Mouse (Mus musculus) liver, adult 2 months (tissue): ENCODE data around the gene Mrc2. TPM values are rescaled to one million over a fixed set of nuclear protein-coding genes. Genes with fewer than 3 reads are reported as not detected.

Experiments used
- DNase-seq: peaks from one replicate; pipeline ENCODE4 v3.0.0-alpha.2; 2011; ENCODE audit warnings: low read depth, low spot score; ENCODE audit errors: extremely low read depth
- H3K27ac ChIP-seq: fragments of 200-500 bp; replicated peaks from 2 replicates; pipeline ENCODE4 v1.5.1; 2012; ENCODE audit warnings: low read depth, mild to moderate bottlenecking, control low read depth, inconsistent platforms, low read length; ENCODE audit not compliant: insufficient read depth
- H3K27me3 ChIP-seq: fragments of 200-500 bp; 2 replicates; pipeline ENCODE4 v1.6.1; 2012; ENCODE audit warnings: mild to moderate bottlenecking, moderate library complexity, low read length, inconsistent platforms; ENCODE audit not compliant: control insufficient read depth, insufficient read depth
- H3K36me3 ChIP-seq: fragments of 200-500 bp; 2 replicates; pipeline ENCODE4 v1.6.1; 2012; ENCODE audit warnings: low read length, inconsistent platforms; ENCODE audit not compliant: control insufficient read depth, insufficient read depth
- H3K4me1 ChIP-seq: fragments of 200-500 bp; 2 replicates; pipeline ENCODE4 v1.6.1; 2011; ENCODE audit warnings: low read length; ENCODE audit not compliant: control insufficient read depth, insufficient read depth
- H3K4me3 ChIP-seq: fragments of 200-500 bp; 2 replicates; pipeline ENCODE4 v1.5.1; 2011; ENCODE audit warnings: low read depth, mild to moderate bottlenecking, control low read depth, low read length, moderate library complexity; ENCODE audit not compliant: insufficient read depth
- H3K79me2 ChIP-seq: fragments of 200-500 bp; 2 replicates; pipeline ENCODE4 v1.6.1; 2012; ENCODE audit warnings: inconsistent platforms, mild to moderate bottlenecking, low read length, moderate library complexity; ENCODE audit not compliant: control insufficient read depth, insufficient read depth
- H3K9ac ChIP-seq: fragments of 200-500 bp; 2 replicates; pipeline ENCODE4 v1.6.1; 2012; ENCODE audit warnings: low read depth, mild to moderate bottlenecking, control low read depth, inconsistent platforms, low read length
- CTCF ChIP-seq: fragments of 200-500 bp; IDR thresholded peaks from 2 replicates; pipeline ENCODE4 v1.5.1; 2011; ENCODE audit warnings: low read depth, low read length, control low read depth
- POLR2A ChIP-seq: fragments of 200-500 bp; IDR thresholded peaks from 2 replicates; pipeline ENCODE4 v1.6.1; 2011; ENCODE audit warnings: low read length, control low read depth; ENCODE audit not compliant: insufficient read depth; ENCODE audit errors: extremely low read depth
- WGBS: fragments of 180-500 bp; shearing (Covaris S2); methylation state at CpG from one replicate; pipeline ENCODE4 v1.1.7; 2018; 5-methylcytosine and 5-hydroxymethylcytosine counted together
- polyA plus RNA-seq: library from polyadenylated mRNA; depleted of rRNA; stranded (reverse); fragments of >200 nt; gene quantifications from 2 replicates; pipeline ENCODE4 v1.2.3, GENCODE M21; 2012
- total RNA-seq: library from RNA; depleted of rRNA; stranded (reverse); fragments of >200 nt; gene quantifications from 2 replicates; pipeline ENCODE4 v1.2.3, GENCODE M21; 2014

Gene Mrc2
- total and polyA plus RNA-seq, 2 experiments, result 0.55 to 0.91 TPM

- H3K27me3 ChIP-seq, result no peaks in the 10 kb centered on the region
- H3K9ac ChIP-seq, result no peak overlapping the region
- no peak overlapping the region for H3K4me3 ChIP-seq
- WGBS, result 13% methylated on average over 9 of the region's 9 CpGs
- no peaks in the 10 kb centered on the region for H3K79me2 ChIP-seq
- TF ChIP-seq POLR2A (no peak), CTCF (no peak)
- no peaks in the 10 kb centered on the region for H3K36me3 ChIP-seq
- DNase-seq, result peak; percentile 80
- H3K4me1 ChIP-seq, result no peaks in the 10 kb centered on the region
- no peak overlapping the region for H3K27ac ChIP-seq
Observed at GRCm38 (mm10) chr11:105352954-105353890, 60.8 kb downstream of the Mrc2 start.

DNA sequence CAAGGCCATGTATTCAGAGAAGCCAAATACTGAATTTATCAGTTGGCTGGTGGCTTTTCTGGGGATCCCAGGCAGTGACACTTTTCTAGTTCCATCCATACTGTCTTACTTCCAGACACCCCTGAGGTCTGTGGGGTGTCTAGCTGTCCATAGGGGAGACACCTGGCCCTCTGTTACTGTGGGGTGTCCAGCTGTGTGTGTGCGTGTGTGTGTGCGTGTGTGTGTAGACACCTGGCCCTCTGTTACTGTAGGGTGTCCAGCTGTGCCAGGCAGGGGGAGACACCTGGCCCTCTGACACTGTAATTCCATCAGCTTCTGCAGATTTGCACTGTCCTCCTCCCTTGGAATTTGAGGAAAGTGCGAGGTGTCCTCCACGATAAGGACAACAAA, 61.4 kb downstream of the Mrc2 start:
- TF ChIP-seq POLR2A (no peak), CTCF (no peak)
- Histone ChIP-seq H3K9ac (no peak overlapping the region), H3K4me1 (no peaks in the 10 kb centered on the region), H3K27me3 (no peaks in the 10 kb centered on the region), H3K36me3 (no peaks in the 10 kb centered on the region), H3K4me3 (no peak overlapping the region), H3K27ac (no peak overlapping the region), H3K79me2 (no peaks in the 10 kb centered on the region)
- 98% methylated on average over 4 of the region's 4 CpGs for WGBS
- no peak for DNase-seq

DNA sequence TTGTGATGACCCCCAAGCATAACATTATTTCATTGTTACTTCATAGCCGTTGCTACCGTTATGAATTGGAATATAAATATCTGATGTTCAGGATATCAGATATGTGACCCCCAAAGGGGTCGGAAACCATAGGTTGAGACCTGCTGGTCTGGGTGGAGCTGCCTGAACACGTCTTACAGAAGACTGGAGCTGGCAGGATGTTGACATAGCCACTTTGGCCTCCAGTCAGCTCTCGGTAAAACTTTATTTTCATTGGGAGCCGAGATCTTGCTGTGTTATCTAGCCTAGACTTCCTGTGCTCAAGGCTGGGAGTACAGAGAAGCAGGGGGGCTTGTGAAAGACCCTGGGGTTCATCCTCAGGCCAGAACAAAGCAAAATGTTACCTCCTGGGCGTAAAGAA, 63.9 kb downstream of the Mrc2 start:
- no peak overlapping the region for H3K9ac ChIP-seq
- no peak overlapping the region for H3K4me3 ChIP-seq
- no peak for DNase-seq
- no peaks in the 10 kb centered on the region for H3K4me1 ChIP-seq
- TF ChIP-seq POLR2A (no peak), CTCF (no peak)
- no peaks in the 10 kb centered on the region for H3K27me3 ChIP-seq
- H3K27ac ChIP-seq, result no peak overlapping the region
- WGBS, result 67% methylated on average over 7 of the region's 7 CpGs
- H3K36me3 ChIP-seq, result no peaks in the 10 kb centered on the region
- H3K79me2 ChIP-seq, result no peaks in the 10 kb centered on the region

DNA sequence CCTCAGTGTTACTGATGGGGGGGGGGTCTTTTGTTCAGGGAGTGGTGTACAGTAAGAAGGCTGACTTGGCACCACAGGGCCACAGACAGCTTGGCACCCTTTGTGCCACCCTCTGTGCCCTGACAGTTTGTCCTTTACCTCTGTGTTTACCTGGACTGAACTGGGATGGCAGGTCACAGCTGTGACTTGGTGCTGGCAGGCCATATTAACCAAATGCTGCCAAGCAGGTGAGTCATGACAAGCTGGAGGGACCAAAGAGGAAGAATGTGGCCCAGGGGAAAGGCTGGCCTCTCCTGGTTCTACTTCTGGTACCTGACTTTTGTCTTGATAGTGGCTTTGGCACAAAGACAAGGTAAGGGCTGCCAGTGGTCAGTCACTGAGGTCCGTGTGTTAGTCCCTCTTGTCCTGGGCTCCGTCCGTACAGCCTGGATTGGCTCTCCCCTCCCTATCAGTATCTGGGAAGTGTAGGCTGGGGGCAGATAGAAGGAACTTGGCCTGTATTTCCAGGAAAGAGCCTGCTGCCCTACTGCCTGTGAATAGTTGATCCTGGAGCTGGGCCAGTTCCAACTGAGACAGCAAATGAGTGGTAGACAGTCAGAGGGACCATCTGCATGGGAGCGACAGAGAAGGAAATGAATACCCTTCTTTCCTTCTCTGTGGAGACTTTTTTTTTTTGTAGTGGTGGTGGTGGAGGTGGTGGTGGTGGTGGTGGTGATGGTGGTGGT, 69.8 kb downstream of the Mrc2 start:
- Histone ChIP-seq H3K27me3 (no peaks in the 10 kb centered on the region), H3K9ac (no peak overlapping the region), H3K36me3 (no peaks in the 10 kb centered on the region), H3K4me1 (peaks cover 2% of the 10 kb centered on the region; the same call in 1 of the 2 replicates), H3K27ac (no peak overlapping the region), H3K79me2 (no peaks in the 10 kb centered on the region), H3K4me3 (no peak overlapping the region)
- peak; percentile 81 for DNase-seq
- 44% methylated on average over 4 of the region's 4 CpGs for WGBS
- TF ChIP-seq POLR2A (no peak), CTCF (no peak)

DNA sequence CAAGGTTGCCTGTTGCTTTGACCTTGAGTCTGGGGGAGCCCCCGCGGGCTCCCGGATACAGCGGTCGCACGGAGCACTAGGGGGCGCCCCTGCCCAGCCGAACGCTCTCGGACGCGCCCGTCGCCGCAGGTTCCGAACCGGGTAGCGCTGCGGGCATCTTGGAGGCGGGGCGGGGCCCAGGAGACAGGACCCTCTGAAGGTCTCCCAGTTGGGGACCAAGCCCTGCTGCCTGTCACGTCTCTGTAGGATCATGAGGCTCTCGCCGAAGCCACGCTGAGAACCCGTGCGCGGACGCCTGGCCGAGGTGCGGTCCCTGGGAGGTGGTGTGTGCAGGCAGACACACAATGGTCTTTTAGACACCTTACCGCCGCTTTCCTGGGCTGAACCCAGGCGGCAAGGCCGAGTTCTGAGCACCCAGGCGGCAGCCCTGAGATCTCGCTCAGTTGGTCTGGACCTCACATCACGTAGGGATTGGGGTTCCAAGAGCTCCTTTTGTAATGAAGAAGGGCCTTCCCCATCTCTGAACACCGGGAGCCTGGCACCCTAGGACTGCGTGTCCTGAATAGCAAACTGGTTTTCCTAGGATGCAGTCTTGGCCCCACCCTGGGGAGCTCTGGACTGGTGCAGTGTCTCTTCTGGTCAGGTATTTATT, 70.6 kb downstream of the Mrc2 start:
- no peaks in the 10 kb centered on the region for H3K79me2 ChIP-seq
- H3K27ac ChIP-seq, result no peak overlapping the region
- H3K4me1 ChIP-seq, result peaks cover 2% of the 10 kb centered on the region; the same call in 1 of the 2 replicates
- peak overlapping the region; percentile 31; the same call in 1 of the 2 replicates for H3K9ac ChIP-seq
- no peaks in the 10 kb centered on the region for H3K36me3 ChIP-seq
- DNase-seq, result no peak
- 5% methylated on average over 40 of the region's 40 CpGs for WGBS
- H3K27me3 ChIP-seq, result no peaks in the 10 kb centered on the region
- H3K4me3 ChIP-seq, result peak overlapping the region; percentile 57; the same call in 1 of the 2 replicates
- TF ChIP-seq POLR2A, result no peak
- peak; percentile 70 for TF ChIP-seq CTCF
